Mouse (Mus musculus): ENCODE measurements around the gene Taf11. TPM values are rescaled to one million over a fixed set of nuclear protein-coding genes. Genes with fewer than 3 reads are reported as not detected.
A peak's percentile ranks its signal among the peaks of the same experiment; 100 is the strongest.

The Taf11 gene
- polyA plus RNA-seq, 1 experiment, result 38.4 TPM

DNA sequence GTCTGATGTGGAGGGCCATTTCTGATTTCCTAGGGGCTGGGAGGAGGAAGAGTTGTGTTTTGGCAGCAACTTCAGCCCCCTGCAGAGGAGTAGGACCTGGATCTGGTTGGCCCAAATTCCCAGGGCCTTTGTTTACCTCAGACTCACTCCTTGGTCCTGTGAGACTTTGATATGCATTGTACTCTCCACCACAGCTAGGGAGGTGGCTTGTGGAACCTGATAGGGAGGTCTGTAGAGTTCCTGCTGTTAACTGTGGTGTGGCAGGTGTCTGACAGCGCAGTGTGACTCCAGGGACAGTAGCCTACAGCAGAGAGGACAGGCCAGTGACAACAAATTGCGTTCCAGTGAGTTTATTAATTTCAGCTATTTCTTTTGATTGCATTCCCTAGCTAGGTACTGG, 50.5 kb downstream of the Taf11 start:
- no peaks in the 10 kb centered on the region for H3K27me3 ChIP-seq (ENCODE audit: control insufficient read depth, insufficient read depth, insufficient read length)
- H3K4me3 ChIP-seq (ENCODE audit: insufficient read depth, poor library complexity, severe bottlenecking), result no peak overlapping the region
- H3ac ChIP-seq (ENCODE audit: control insufficient read depth, insufficient read length, low read depth), result no peak overlapping the region
- TF ChIP-seq MYOG (IDR thresholded peaks at IDR 0.05; ENCODE audit: control insufficient read depth, extremely low read depth, insufficient read length) (no peak), USF1 (IDR thresholded peaks at IDR 0.05; ENCODE audit: low read depth) (no peak), MYOD1 (IDR thresholded peaks at IDR 0.05; ENCODE audit: control insufficient read depth, insufficient read length, low read depth) (no peak)
- peaks cover 15% of the 10 kb centered on the region for H3K79me3 ChIP-seq (ENCODE audit: low read depth)
- peaks cover 67% of the 10 kb centered on the region for H3K79me2 ChIP-seq (ENCODE audit: control insufficient read depth, insufficient read depth)
- H3K36me3 ChIP-seq (ENCODE audit: control insufficient read depth, insufficient read depth), result no peaks in the 10 kb centered on the region

DNA sequence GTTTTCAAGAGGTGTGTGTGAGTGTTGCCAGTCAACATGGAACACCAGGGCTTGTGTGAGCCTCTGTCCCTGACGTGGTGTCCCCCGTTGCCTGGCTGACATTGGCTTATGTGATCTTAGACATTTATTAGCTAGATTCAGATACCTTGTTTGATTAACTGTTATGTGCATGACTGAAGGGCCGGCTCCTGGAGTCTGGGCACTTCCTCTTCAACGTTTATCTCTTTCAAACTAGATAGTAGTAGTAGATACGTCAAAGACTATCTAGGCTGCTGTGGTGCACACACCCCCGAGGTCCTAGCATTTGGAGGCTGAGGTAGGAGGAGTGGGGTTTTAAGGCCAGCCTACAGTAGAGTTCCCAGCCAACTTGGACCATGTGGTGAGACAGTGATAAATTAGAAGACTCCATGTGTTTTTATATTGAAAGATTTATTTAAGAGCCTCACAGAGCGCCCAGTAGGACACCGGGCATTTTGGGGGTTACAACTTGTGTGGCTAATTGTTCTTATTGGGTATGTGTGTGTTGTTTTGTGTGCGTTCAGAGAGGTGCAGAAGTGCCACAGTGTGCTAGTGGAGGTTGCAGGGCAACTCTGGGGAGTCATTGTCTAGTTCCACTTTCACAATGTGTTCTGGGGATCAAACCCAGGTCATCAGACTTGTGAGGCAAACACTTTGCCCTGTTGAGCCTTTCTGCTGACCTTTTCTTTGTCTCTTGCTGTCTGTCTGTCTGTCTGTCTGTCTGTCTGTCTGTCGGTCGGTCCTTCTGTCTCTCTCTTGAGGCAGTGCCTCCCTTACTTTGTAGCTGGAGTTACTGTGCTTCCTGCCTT, 51.8 kb downstream of the Taf11 start:
- H3ac ChIP-seq (ENCODE audit: control insufficient read depth, insufficient read length, low read depth), result peak overlapping the region; percentile 94
- TF ChIP-seq FOSL1 (IDR thresholded peaks at IDR 0.05; ENCODE audit: insufficient read depth, low read length, poor library complexity, severe bottlenecking), result no peak
- no peak for TF ChIP-seq MYOG (IDR thresholded peaks at IDR 0.05; ENCODE audit: control insufficient read depth, extremely low read depth, insufficient read length)
- no peak for TF ChIP-seq CEBPB (IDR thresholded peaks at IDR 0.05; ENCODE audit: low read depth)
- no peak for TF ChIP-seq MAX (IDR thresholded peaks at IDR 0.05)
- no peak for TF ChIP-seq USF1 (IDR thresholded peaks at IDR 0.05; ENCODE audit: low read depth)
- TF ChIP-seq CTCF (IDR thresholded peaks at IDR 0.05; ENCODE audit: control insufficient read depth, insufficient read depth, insufficient read length), result no peak
- TF ChIP-seq MYOD1 (IDR thresholded peaks at IDR 0.05; ENCODE audit: control insufficient read depth, insufficient read length, low read depth), result no peak
- H3K79me3 ChIP-seq (ENCODE audit: low read depth), result peaks cover 12% of the 10 kb centered on the region
- peaks cover 54% of the 10 kb centered on the region for H3K79me2 ChIP-seq (ENCODE audit: control insufficient read depth, insufficient read depth)
- peak overlapping the region; percentile 65 for H3K4me3 ChIP-seq (ENCODE audit: insufficient read depth, poor library complexity, severe bottlenecking)
- no peaks in the 10 kb centered on the region for H3K27me3 ChIP-seq (ENCODE audit: control insufficient read depth, insufficient read depth, insufficient read length)
- peaks cover 6% of the 10 kb centered on the region for H3K36me3 ChIP-seq (ENCODE audit: control insufficient read depth, insufficient read depth)

DNA sequence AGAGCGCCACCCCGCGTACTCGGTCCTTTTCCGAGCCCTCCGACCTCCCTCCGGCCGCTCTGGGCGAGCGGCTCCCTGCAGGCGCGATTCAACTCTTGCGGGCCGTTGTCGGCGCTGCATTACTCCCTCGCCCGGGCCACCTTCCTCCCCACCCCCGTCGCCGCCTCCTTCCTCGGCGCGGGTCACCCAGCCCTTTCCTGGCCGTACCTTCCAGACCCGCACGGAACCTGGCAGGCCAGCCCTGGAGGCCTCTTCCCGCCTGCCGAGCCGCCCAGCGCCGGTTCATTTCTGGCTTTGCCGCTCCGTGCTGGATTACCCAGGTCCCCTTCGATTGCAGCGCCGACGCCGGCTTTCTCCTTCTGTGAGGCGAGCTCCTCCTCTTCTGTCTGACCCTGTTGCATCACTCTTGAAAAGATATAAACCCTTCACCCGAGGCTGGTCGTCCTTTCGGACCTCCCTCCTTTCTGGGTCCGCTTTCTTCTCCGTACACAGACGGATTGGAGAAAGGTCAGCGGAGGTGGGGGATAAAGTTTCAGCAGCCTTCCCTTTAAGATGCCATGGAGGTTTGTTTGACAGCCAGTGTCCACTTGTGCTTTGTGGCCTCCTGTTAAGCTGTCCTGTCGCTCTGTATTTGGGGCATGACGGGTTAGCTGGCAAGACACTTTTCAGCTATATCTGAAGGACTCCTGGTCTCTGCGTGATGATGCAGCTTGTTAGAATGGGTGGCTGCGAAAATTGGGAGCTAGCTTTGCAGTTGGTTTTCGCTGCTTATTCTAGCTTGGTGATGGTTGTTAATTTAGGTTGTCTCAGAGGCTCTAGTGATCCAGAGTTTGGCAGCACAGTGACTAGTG, 52.6 kb downstream of the Taf11 start:
- Histone ChIP-seq H3K4me3 (ENCODE audit: insufficient read depth, poor library complexity, severe bottlenecking) (peak overlapping the region; percentile 65), H3K79me2 (ENCODE audit: control insufficient read depth, insufficient read depth) (peaks cover 54% of the 10 kb centered on the region), H3K27me3 (ENCODE audit: control insufficient read depth, insufficient read depth, insufficient read length) (no peaks in the 10 kb centered on the region), H3K79me3 (ENCODE audit: low read depth) (peaks cover 12% of the 10 kb centered on the region), H3ac (ENCODE audit: control insufficient read depth, insufficient read length, low read depth) (peak overlapping the region; percentile 94), H3K36me3 (ENCODE audit: control insufficient read depth, insufficient read depth) (peaks cover 13% of the 10 kb centered on the region)
- TF ChIP-seq CTCF (IDR thresholded peaks at IDR 0.05; ENCODE audit: control insufficient read depth, insufficient read depth, insufficient read length), result no peak
- TF ChIP-seq CEBPB (IDR thresholded peaks at IDR 0.05; ENCODE audit: low read depth), result peak; percentile 79

DNA sequence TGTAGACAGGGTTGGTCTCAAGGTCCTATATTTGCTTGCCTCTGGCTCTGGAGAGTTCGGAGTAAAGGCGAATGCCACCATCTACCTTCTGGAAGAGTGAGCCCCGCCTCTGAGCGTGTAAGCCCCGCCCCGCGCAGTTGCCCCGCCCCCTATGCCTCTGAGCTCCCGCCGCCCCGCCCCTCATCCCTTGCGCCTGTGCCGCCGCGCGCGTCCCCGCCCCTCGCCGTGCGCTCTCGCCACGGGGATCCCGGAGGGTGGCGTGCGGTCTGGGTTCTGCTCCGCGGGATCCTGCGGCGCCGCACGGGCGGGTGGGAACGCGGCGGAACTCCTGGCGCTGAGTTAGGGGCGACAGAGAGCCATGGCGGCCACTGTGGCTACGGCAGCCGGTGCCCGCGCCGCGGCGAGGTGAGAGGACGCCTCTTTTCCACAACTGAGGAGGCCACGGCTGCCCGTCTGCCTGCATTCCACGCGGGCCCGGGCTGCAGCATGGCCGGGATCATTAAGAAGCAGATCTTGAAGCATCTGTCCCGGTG, 53.3 kb downstream of the Taf11 start, which contains the start of gene Uhrf1bp1:
Uhrf1bp1 (plus strand) TSS at position 177 of the 533 bp plus-strand sequence.
- Histone ChIP-seq H3K79me2 (ENCODE audit: control insufficient read depth, insufficient read depth) (peaks cover 47% of the 10 kb centered on the region), H3ac (ENCODE audit: control insufficient read depth, insufficient read length, low read depth) (peak within 1 kb of the TSS; percentile 94), H3K36me3 (ENCODE audit: control insufficient read depth, insufficient read depth) (peaks cover 17% of the 10 kb centered on the region), H3K4me3 (ENCODE audit: insufficient read depth, poor library complexity, severe bottlenecking) (peak within 1 kb of the TSS; percentile 65), H3K27me3 (ENCODE audit: control insufficient read depth, insufficient read depth, insufficient read length) (no peaks in the 10 kb centered on the region), H3K79me3 (ENCODE audit: low read depth) (peaks cover 12% of the 10 kb centered on the region)
- TF ChIP-seq FOSL1 (IDR thresholded peaks at IDR 0.05; ENCODE audit: insufficient read depth, low read length, poor library complexity, severe bottlenecking) (no peak), MYOD1 (IDR thresholded peaks at IDR 0.05; ENCODE audit: control insufficient read depth, insufficient read length, low read depth) (no peak), MAX (IDR thresholded peaks at IDR 0.05) (no peak), CTCF (IDR thresholded peaks at IDR 0.05; ENCODE audit: control insufficient read depth, insufficient read depth, insufficient read length) (no peak), USF1 (IDR thresholded peaks at IDR 0.05; ENCODE audit: low read depth) (no peak), CEBPB (IDR thresholded peaks at IDR 0.05; ENCODE audit: low read depth) (no peak), MYOG (IDR thresholded peaks at IDR 0.05; ENCODE audit: control insufficient read depth, extremely low read depth, insufficient read length) (no peak)

Other genes starting within 250 kb of the Taf11 start
- gene Spdef, start 180.9 kb downstream of the Taf11 start, polyA plus RNA-seq (2012; fragmentation: generic; extraction: Trizol), result not detected
- gene D17Wsu92e, start 89.2 kb downstream of the Taf11 start, polyA plus RNA-seq (2012; fragmentation: generic; extraction: Trizol), result 65.1 TPM
- 318 TPM for gene Snrpc, start 71.7 kb downstream of the Taf11 start, polyA plus RNA-seq (2012; fragmentation: generic; extraction: Trizol)
- 6.6 TPM for gene Uhrf1bp1, start 53.4 kb downstream of the Taf11 start, polyA plus RNA-seq (2012; fragmentation: generic; extraction: Trizol)
- gene Anks1, start 538 bp downstream of the Taf11 start, polyA plus RNA-seq (2012; fragmentation: generic; extraction: Trizol), result 8.5 TPM
- not detected for gene Tcp11, start 170.8 kb upstream of the Taf11 start, polyA plus RNA-seq (2012; fragmentation: generic; extraction: Trizol)
- gene Scube3, start 232.3 kb upstream of the Taf11 start, polyA plus RNA-seq (2012; fragmentation: generic; extraction: Trizol), result 0.09 TPM

All from C2C12 (cell line).